Mouse (Mus musculus): Measurements from ENCODE around the gene Ccnd3.

Ccnd3 gene

GRCm38 (mm10) chr17:47626031-47626430 lies 121.2 kb downstream of the Ccnd3 start:
- no peak for DNase-seq

GRCm38 (mm10) chr17:47627791-47628190 lies 122.9 kb downstream of the Ccnd3 start:
- no peak for DNase-seq

- DNase-seq, result peak; percentile 93
These were observed 124.2 kb downstream of the Ccnd3 start for GRCm38 (mm10) chr17:47628851-47629676.

GRCm38 (mm10) chr17:47629717-47630677 lies 125.1 kb downstream of the Ccnd3 start:
- DNase-seq, result peak; percentile 44

- DNase-seq, result no peak
These were observed 125.8 kb downstream of the Ccnd3 start, which contains the start of gene Usp49 for GRCm38 (mm10) chr17:47630678-47631065. Usp49 (plus strand) TSS chr17:47630690.

- no peak for DNase-seq
These were observed 127.5 kb downstream of the Ccnd3 start for GRCm38 (mm10) chr17:47632181-47632840.

GRCm38 (mm10) chr17:47633999-47634770 lies 129.3 kb downstream of the Ccnd3 start:
- DNase-seq, result no peak

GRCm38 (mm10) chr17:47642992-47643391 lies 138.1 kb downstream of the Ccnd3 start:
- no peak for DNase-seq

- peak; percentile 11 for DNase-seq
These were observed 141.8 kb downstream of the Ccnd3 start for GRCm38 (mm10) chr17:47646683-47647082.

- DNase-seq, result no peak
These were observed 144.1 kb downstream of the Ccnd3 start for GRCm38 (mm10) chr17:47648966-47649365.

All from right cerebral cortex, postnatal 25 days (tissue).